In genomic region chr2:73118781-73119180, GRCm38 (mm10) we compare ENCODE assay signal across 18 mouse cellular contexts.
"Had no signal": no experiment of that assay in that cellular context is flagged by ENCODE, and none has a peak within 500 bp of the region (broad histone marks: within the 10 kb centered on the region; RNA-seq: fewer than 3 reads in every experiment).

No protein-coding gene starts in this region.

- H3K36me3 ChIP-seq: intestine, embryonic 15.5 days; kidney, embryonic 15.5 days; liver, embryonic 13.5 days; midbrain, embryonic 13.5 days; neural tube, embryonic 13.5 days had no signal

- H3K4me1 ChIP-seq: intestine, embryonic 15.5 days; kidney, embryonic 15.5 days; liver, embryonic 13.5 days; midbrain, embryonic 13.5 days; neural tube, embryonic 13.5 days had no signal

- H3K4me2 ChIP-seq: intestine, embryonic 15.5 days; kidney, embryonic 15.5 days; liver, embryonic 13.5 days; midbrain, embryonic 13.5 days; neural tube, embryonic 13.5 days had no signal

- DNase-seq: kidney, adult 11 months; kidney, adult 8-10 months; kidney, postnatal 10 days; kidney, postnatal 36 days; layer of hippocampus, postnatal 36 days; liver, embryonic 13.5 days; lung, adult 2 months; lung, postnatal 14 days; lung, postnatal 4 days; retina, postnatal 1 day; thymus, postnatal 25 days had no signal

- H3K9ac ChIP-seq: intestine, embryonic 15.5 days; kidney, embryonic 15.5 days; liver, embryonic 13.5 days; midbrain, embryonic 13.5 days; neural tube, embryonic 13.5 days had no signal

- H3K27ac ChIP-seq: intestine, embryonic 15.5 days; kidney, embryonic 15.5 days; liver, embryonic 13.5 days; midbrain, embryonic 13.5 days; neural tube, embryonic 13.5 days; stomach, postnatal 0 days had no signal

- H3K27me3 ChIP-seq: intestine, embryonic 15.5 days; kidney, embryonic 15.5 days; liver, embryonic 13.5 days; midbrain, embryonic 13.5 days; neural tube, embryonic 13.5 days had no signal

- H3K9me3 ChIP-seq: intestine, embryonic 15.5 days; kidney, embryonic 15.5 days; liver, embryonic 13.5 days; midbrain, embryonic 13.5 days; neural tube, embryonic 13.5 days had no signal

- ATAC-seq: intestine, embryonic 15.5 days; midbrain, embryonic 13.5 days; midbrain, embryonic 16.5 days had no signal

- H3K4me3 ChIP-seq: intestine, embryonic 15.5 days; kidney, embryonic 15.5 days; liver, embryonic 13.5 days; midbrain, embryonic 13.5 days; myocyte; neural tube, embryonic 13.5 days had no signal
